Mouse (Mus musculus) brain, embryonic 14.5 days (tissue): ENCODE results near the gene Cfh. TPM values are rescaled to one million over a fixed set of nuclear protein-coding genes. Genes with fewer than 3 reads are reported as not detected.
"Not testable (repeated sequence)": the region's sequence is repeated elsewhere in the genome, so short reads cannot be mapped to it uniquely, and the experiment has no call there.

Experiments used
- DNase-seq: peaks from one replicate; pipeline ENCODE4 v3.0.0-alpha.2; 2011; ENCODE audit warnings: low read depth
- CTCF ChIP-seq: fragments of 200-500 bp; IDR thresholded peaks from 2 replicates; pipeline ENCODE4 v1.5.1; 2012; ENCODE audit warnings: inconsistent platforms, mild to moderate bottlenecking, moderate library complexity, borderline replicate concordance; ENCODE audit not compliant: insufficient read depth, insufficient read length; ENCODE audit errors: extremely low read depth
- POLR2A ChIP-seq: fragments of 200-500 bp; IDR thresholded peaks from 2 replicates; pipeline ENCODE4 v1.6.1; 2012; ENCODE audit warnings: mild to moderate bottlenecking, inconsistent platforms, borderline replicate concordance; ENCODE audit not compliant: poor library complexity, insufficient read depth, insufficient read length, severe bottlenecking; ENCODE audit errors: extremely low read depth
- polyA plus RNA-seq: library from polyadenylated mRNA; depleted of rRNA; stranded (reverse); fragments of >200 nt; gene quantifications from 2 replicates; pipeline ENCODE4 v1.2.3, GENCODE M21; 2012; rRNA removed

Cfh gene
- polyA plus RNA-seq: 4.7 and 9.1 TPM in 2 replicates

DNA sequence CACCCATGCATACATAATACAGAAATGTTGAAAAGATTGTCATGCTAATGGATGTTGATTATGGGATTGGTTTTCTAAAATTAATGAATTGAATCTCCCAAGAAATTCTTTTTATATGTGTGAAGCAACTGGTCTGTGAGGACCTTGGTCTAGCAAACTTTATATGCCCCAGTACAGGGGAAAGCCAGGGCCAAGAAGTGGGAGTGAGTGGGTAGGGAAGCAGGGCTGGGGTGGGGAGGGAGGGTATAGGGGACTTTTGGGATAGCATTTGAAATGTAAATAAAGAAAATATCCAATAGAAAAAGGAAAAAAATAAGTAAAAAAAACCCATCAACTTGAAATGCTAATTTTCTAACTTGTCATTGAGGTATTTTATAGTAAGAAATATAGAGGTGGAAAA, at the start of gene Cfh:
Gene Cfh (minus strand): TSS at position 101 of the 400 bp plus-strand sequence.
- DNase-seq: not testable (repeated sequence)

DNA sequence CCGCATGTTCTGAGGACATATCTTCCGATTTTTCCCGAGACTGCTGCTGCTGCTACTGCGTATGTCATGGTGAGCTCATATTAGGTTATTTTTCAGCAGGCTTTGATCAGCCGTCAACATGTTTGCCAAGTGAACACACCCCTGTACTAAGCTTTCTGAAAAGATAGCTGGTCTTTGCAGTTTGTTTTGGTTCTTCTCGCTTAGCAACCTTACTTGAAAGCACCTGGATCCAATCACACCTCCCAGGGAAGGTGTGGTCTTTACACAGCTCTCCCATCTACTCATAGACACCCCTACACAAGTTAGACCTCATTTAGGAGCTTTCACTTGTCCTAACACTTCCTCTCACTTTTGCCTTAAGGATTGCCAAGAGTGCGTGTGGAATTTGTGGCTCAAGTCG, 43.1 kb upstream of the Cfh start:
- TF ChIP-seq CTCF (no peak), POLR2A (no peak)
- DNase-seq: no peak

DNA sequence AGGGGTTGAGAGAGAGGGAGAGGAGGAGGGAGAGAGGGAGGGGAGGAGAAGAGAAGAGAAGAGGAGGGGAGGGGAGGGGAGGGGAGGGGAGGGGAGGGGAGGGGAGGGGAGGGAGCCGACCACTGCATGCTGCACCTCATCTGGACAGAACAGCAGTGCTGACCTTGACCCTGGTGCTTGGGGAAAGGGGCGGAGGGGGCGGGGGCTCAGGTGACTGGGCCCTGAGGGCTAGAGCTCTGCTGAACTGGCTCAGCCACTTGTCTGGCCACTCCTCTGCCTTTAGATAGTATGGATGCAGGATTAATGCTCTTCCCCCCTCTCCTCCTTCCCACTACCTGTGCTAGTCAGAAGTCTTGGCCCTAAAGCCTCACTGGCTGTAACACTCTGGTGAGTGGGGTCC, 41.7 kb upstream of the Cfh start:
- TF ChIP-seq CTCF: no peak
- TF ChIP-seq POLR2A: no peak
- no peak for DNase-seq

DNA sequence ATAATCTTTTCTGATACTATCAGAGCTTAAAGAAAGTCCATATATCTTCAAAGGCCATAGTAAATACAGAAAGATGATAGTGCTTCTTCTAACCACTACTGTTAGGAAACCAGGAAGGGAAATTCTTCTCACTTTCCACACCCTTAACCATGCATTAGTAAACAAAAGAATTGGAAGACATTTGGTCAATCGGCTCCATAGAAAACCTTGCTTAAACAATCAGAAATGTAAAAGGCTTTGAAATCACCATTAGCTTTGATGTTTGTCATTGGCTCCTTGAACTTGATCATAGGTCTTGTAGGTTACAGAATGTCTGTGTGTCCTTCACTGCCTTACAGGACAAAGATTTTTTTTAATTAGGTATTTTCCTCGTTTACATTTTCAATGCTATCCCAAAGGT, 21.8 kb upstream of the Cfh start:
- TF ChIP-seq CTCF: no peak
- no peak for TF ChIP-seq POLR2A
- no peak for DNase-seq

DNA sequence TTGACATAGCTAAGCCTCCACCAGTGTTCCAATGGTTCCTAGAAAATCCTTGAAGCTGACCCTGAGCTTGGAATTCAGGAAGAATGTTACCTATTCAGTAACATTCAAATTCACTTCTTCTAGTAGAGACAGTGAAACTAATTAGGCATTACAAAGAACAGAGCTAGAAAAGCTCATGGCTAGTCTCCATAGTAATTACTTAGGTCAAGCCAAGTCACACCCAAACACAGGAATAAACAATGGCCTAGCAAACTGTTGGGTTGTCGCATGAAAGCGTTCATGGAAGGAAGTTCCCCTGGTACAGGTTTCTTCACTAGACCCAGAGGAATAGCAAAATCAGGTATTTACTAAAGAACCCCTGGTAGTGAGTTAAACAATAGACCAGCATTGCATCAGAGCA, 4.9 kb upstream of the Cfh start:
- DNase-seq: not testable (repeated sequence)

DNA sequence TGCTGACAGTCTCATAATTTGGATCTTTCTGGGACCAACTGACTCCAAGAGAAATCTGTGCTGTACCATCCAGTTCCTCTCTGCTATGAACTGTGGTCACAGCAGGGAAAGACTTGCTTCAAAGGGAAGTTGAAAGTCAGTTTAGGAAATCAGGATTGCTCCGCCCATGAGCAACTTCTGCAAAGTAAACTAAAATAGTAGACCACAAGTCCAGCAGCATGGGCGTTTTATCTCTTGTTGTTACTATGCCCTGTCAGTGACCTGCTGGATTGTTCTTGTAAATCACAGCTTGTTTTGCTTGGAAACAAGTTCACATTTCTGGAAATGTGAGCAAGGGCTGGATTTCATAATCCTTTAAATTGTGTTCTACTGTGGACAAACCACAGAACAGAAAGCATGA, 356 bp downstream of the Cfh start:
- peak; percentile 40 for DNase-seq

DNA sequence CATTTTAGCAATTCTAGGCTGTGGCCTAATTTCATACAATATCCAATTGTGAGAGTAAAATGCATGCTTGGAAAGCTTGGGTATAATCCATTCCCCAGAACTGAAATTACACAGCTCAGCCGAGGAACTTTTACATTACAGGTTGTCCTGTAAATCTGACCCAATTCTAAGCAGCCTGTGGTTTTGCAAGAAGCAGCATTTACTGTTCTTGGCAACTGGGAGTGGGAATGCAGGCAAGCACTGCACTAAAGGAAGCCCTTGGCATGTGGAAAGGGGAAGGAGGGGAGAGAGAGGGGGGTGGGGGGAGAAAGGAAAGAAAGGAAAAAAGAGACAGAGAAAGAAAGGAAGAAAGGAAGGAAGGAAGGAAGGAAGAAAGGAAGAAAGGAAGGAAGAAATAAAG, 3.4 kb downstream of the Cfh start:
- no peak for TF ChIP-seq POLR2A
- no peak for TF ChIP-seq CTCF
- peak; percentile 5 for DNase-seq

More for the DNA sequence above, 356 bp downstream of the Cfh start:
- TF ChIP-seq CTCF (no peak), POLR2A (no peak)

DNA sequence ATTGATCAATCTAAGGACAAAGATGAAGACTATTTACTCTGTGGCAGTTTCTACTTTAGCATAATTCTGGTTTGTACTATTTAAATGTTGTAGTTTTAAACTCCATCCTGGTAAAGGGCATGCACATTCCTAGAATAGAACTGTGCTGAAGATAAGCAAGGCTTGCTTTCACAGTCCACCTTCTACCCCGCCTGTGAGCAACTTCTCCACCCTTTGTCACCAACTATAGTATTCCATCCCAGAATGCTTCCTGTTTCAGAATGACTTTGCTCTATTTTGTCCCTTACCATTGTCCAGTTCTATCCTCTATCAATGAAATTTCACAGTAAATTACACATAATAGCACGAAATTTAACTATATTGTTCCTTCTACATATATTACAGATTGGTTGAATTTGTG, 8.1 kb downstream of the Cfh start:
- no peak for DNase-seq
- TF ChIP-seq POLR2A: no peak

DNA sequence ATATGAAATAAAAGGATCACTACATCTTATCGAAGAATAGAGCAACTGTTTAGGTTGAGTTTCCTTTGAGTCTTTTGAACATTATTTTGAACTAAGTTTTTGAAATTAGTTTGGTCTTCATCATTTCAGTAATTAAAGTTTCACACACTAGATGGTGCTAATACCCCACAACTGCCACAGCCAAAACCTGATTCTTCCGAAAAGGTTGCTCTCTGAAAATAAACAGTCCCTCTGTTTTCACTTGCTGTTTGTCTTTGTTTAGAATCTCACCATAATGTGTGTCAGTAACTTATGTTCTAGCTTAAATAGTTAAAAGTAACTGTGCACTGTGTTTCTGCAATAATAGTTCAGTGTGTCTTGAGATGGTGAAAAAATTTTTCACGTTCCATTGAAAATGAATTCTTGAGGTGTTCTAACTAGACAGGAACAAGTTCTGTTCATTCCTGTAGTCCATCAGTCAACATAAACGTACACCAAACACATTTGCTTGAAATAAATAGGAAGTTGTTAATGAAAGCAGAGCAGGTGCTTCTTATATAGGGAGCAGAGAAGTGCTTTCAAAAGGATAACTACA, 11.9 kb downstream of the Cfh start:
- DNase-seq: peak; percentile 54
- no peak for TF ChIP-seq POLR2A
- peak; percentile 45; the same call in 1 of the 2 replicates for TF ChIP-seq CTCF

DNA sequence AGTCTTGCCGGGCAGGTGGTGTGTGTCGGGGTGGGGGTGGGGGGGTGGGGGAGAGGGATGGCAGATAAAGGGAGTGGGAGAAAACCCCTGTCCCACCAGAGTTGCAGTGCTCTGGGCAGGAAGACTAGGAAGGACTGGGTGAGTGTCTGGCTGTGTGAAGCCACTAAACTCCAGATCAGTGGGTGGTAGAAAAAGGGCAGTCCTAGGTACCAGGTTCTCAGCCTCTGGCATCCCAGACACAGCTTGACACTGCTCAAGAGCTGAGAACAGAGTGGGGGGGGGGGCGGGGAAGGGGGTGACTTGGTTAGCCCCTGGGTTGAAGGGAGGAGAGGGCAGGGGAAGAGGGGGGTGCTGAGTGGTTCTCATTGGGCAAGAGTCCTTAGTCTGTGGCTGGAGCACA, 24.6 kb downstream of the Cfh start:
- TF ChIP-seq POLR2A: no peak
- no peak for TF ChIP-seq CTCF
- DNase-seq: no peak

DNA sequence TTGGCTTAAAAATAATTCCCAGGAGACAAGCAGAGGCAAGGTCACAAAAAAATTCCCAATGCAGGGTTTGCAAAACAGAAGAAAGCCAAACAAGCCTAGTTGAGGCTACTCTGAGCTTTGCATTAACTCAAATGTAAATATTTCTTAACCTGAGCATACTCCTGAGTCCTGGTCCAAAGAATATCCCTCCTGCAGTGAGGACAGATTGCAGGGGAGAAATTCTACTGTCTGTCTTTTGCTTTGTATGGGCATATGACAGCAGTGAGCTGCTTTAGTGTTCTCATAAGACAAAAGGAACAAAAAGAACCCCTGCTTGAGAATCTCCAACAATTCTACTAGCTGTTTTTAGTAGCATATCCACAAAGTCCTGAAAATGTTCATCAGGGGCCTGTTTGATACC, 114.1 kb downstream of the Cfh start:
- DNase-seq: no peak
- TF ChIP-seq POLR2A: no peak
- TF ChIP-seq CTCF: no peak

Other genes starting within 250 kb of the Cfh start
- gene Kcnt2, start 62.4 kb upstream of the Cfh start, polyA plus RNA-seq: 2.5 and 2.7 TPM in 2 replicates